Mouse (Mus musculus): ENCODE measurements around the gene Metap1d. TPM values are rescaled to one million over a fixed set of nuclear protein-coding genes. Genes with fewer than 3 reads are reported as not detected.

Metap1d gene
- polyA plus RNA-seq, 1 experiment from 2014 or later = 27.2 TPM

DNA sequence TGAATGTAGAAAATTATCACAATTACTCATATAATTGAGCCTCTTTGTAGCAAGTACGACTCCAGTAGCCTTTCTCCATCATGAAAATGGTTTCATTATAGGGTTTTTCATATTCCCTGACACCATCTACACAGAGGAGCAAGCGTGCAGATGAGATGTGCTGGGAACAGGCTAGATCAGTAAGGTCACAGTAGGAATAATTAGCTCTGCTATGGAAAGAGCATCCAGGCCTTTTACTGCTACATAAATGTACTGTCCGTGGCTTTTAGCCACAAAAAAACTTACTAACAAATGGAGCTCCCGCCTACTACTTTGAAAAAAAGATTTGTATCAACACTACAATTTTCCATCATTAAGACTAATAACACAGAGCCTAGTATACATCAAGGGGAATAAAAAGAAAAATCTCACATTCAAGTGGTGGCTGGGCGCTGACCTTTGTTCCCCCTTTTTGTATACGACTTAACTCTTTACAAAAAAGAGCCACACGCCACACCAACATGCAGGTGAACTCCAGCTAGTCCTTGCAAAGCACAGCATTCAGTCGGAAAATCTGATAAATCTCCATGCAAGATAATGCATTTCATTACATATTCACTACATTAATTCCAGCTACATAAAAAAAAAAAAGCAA lies 64.5 kb downstream of the Metap1d start:
- H3K27ac ChIP-seq = no peak overlapping the region
- 39% methylated on average over 8 of the region's 8 CpGs for WGBS
- DNase-seq (ENCODE audit: low spot score) = no peak

DNA sequence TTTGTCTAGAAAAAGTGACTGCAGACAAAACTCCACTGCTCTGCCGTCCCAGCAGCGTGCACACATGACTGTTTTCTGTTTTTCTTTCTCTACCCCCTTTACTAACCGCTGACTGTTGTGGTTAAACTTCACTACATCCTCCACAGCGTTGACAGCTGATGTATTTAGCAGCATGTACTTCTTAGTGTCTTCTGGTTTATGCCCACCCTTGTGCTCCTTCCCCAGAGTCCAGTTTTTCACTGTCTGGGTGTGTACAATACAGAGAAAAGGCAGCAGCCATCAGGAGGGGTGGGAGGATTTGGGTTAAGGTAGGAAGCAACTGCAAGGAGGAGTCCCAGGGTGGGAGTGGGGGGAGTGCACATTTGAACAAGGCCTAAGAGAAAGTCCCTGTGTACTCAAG lies 69.8 kb downstream of the Metap1d start:
- no peak for DNase-seq (ENCODE audit: low spot score)
- Histone ChIP-seq H3K27me3 (ENCODE audit: insufficient read depth, poor library complexity, severe bottlenecking) (peaks cover 91% of the 10 kb centered on the region), H3K4me3 (no peak overlapping the region), H3K4me1 (replicated peaks) (peaks cover 17% of the 10 kb centered on the region), H3K36me3 (no peaks in the 10 kb centered on the region), H3K27ac (no peak overlapping the region), H3K9me3 (no peaks in the 10 kb centered on the region)
- WGBS = 64% methylated on average over 4 of the region's 4 CpGs

More for the DNA sequence above, 64.5 kb downstream of the Metap1d start:
- peaks cover 33% of the 10 kb centered on the region for H3K4me1 ChIP-seq (replicated peaks)
- H3K9me3 ChIP-seq = no peaks in the 10 kb centered on the region
- H3K27me3 ChIP-seq (ENCODE audit: insufficient read depth, poor library complexity, severe bottlenecking) = peaks cover 52% of the 10 kb centered on the region
- no peaks in the 10 kb centered on the region for H3K36me3 ChIP-seq
- no peak overlapping the region for H3K4me3 ChIP-seq

DNA sequence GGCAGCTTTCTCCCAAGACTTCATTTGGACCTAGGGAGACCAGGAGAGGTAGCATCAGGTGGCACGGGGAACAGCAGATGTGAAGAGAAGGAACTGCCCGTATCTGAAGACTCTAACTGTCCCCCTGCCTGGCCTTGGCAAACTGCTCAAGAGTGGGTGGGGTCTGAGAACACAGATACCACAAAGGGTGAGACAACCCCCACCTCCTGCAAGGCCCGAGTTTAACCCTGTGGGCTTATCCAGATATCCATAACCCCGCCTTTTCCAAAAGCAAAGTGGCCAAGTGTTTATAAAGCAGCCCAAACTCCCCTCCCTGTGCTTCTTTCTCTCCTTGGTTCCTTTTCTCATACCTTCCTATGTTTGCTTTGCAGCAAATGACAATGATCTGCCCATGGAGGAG lies 70.4 kb downstream of the Metap1d start:
- no peak overlapping the region for H3K4me3 ChIP-seq
- H3K9me3 ChIP-seq = no peaks in the 10 kb centered on the region
- H3K36me3 ChIP-seq = no peaks in the 10 kb centered on the region
- H3K27ac ChIP-seq = no peak overlapping the region
- H3K4me1 ChIP-seq (replicated peaks) = peaks cover 13% of the 10 kb centered on the region
- H3K27me3 ChIP-seq (ENCODE audit: insufficient read depth, poor library complexity, severe bottlenecking) = peaks cover 97% of the 10 kb centered on the region
- peak; percentile 3 for DNase-seq (ENCODE audit: low spot score)
- WGBS = 46% methylated on average over 4 of the region's 4 CpGs

DNA sequence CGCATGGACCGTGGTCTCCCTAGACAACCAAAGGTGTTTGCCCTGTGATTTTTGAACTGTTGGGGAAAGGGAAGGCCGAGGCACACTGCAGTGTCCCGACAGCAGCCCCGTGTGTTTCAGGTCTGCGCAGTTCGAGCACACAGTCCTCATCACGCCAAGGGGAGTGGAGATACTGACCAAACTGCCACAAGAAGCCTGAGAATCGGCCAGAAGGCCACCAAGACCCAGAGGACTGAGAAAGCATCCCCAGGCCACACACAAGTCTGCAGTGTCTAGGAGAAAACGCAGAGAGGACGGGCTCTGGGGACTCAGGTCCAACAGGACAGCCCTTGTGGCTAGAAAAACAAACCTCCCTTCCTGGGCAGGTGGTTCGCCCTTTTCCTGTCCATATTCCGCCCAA lies 71.7 kb downstream of the Metap1d start:
- Histone ChIP-seq H3K4me1 (replicated peaks) (peaks cover 23% of the 10 kb centered on the region), H3K36me3 (no peaks in the 10 kb centered on the region), H3K9me3 (no peaks in the 10 kb centered on the region), H3K27me3 (ENCODE audit: insufficient read depth, poor library complexity, severe bottlenecking) (peaks cover 99% of the 10 kb centered on the region), H3K27ac (no peak overlapping the region), H3K4me3 (no peak overlapping the region)
- WGBS = 20% methylated on average over 13 of the region's 13 CpGs
- peak; percentile 23 for DNase-seq (ENCODE audit: low spot score)

DNA sequence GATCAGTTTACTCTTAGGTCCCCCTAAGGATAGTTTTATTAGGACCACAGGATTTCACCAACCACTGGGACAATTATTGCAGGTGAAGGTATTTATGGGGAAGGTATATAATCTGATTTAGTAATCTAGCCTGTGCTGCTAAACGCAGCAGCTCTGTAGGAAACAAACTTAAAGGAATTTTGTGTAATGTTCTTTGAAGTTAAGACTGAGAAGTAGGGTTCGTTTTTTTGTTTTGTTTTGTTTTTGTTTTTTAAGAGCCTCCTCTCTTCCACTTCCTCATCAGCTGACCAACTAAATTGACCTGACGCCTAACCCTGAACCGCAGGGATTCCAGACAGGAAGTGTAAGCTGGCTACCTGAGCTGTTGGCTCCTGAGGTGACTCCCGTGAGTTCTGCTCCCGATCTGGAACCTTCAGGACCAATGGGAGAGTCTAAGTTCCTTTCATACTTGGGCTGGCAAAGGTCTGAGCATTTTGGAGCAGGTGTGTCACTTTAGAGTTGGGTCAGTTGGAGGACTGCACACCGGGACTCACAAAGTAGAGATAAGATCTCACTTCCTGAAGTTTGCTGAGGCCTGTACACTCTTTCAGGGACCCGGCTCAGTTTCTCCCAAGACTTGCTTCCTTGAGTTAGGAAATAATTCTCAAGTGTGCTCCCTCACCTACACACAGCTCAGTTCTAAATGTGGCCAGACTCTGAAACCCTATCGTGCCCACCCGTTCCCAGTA lies 73.7 kb downstream of the Metap1d start:
- Histone ChIP-seq H3K4me1 (replicated peaks) (peaks cover 32% of the 10 kb centered on the region), H3K9me3 (no peaks in the 10 kb centered on the region), H3K27ac (no peak overlapping the region), H3K36me3 (no peaks in the 10 kb centered on the region), H3K27me3 (ENCODE audit: insufficient read depth, poor library complexity, severe bottlenecking) (peaks cover 99% of the 10 kb centered on the region), H3K4me3 (0 out of 2 replicates have a peak overlapping the region, but pooled peaks have one; percentile 3)
- DNase-seq (ENCODE audit: low spot score) = no peak
- WGBS = 3% methylated on average over 10 of the region's 10 CpGs

DNA sequence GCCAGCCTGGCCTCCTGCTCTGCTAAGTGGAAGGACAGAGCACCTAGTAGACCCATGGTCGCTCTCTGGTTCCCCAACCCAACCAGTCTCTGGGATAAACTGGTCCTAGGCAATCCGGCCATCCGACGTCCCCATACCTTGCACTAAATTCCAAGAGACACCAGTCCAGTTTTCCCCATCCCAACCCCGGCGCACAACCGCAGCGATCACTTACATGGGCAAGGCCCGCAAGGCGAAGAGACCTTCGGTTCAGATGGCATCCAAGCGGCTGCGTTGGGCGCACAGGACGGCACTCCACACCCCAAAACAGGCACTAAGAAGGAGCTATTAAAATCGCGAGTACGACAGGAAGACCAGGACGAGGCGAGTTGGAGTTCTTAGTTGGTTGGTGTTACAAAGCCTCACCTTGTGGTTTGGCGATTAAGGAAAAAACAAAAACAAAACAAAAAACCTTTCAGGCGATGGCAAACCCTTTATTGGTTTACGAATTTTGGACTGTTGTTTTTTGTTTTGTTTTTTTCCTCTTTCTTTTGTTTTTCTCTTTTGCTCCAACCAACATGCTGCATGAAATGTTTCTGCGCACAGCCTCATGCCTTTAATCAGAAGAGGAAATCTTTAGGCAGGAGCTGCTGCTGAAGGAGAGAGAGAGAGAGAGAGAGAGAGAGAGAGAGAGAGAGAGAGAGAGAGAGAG lies 74.4 kb downstream of the Metap1d start:
- Histone ChIP-seq H3K27ac (no peak overlapping the region), H3K4me3 (0 out of 2 replicates have a peak overlapping the region, but pooled peaks have one; percentile 3), H3K36me3 (no peaks in the 10 kb centered on the region), H3K27me3 (ENCODE audit: insufficient read depth, poor library complexity, severe bottlenecking) (peaks cover 100% of the 10 kb centered on the region), H3K9me3 (no peaks in the 10 kb centered on the region), H3K4me1 (replicated peaks) (peaks cover 38% of the 10 kb centered on the region)
- peak; percentile 52 for DNase-seq (ENCODE audit: low spot score)
- 1% methylated on average over 24 of the region's 24 CpGs for WGBS

DNA sequence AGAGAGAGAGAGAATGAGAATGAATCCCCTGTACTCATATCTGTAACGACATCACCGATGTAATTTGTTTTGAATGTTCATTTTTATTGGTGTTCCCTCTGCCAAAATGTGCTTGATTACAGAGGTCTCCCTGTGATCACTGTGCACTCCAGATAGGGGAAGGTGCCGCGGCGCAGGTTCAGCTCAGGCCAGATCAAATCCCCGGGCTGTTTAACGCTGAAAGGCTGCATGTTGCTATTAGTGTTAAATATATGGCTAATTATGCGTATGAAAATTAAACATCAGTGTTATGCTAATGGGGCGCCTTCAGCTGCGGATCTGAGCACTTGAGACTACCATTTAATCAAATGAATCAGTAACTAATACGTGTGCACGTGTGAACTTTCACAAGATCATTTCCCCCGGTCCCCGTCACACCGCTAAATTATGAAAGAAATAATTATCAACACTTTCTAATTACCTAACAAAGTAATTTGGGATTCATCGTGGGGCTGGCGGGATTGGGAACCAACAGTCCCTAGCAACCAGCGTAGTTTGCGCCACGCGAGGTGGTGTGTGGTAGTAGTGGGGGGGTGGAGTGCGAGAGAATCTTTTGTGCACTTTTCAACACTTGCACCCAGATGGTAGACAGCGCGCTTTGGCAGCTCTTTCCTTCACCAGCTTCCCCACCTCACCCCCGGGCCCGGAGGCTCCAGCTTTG lies 75.1 kb downstream of the Metap1d start, which contains the start of gene Dlx1:
Gene Dlx1 (plus strand): TSS at position 100 of the 700 bp plus-strand sequence.
- 1% methylated on average over 26 of the region's 26 CpGs for WGBS
- H3K9me3 ChIP-seq = no peaks in the 10 kb centered on the region
- DNase-seq (ENCODE audit: low spot score) = peak; percentile 20
- H3K27me3 ChIP-seq (ENCODE audit: insufficient read depth, poor library complexity, severe bottlenecking) = peaks cover 100% of the 10 kb centered on the region
- H3K36me3 ChIP-seq = no peaks in the 10 kb centered on the region
- H3K4me3 ChIP-seq = peak within 1 kb of the TSS; percentile 61
- H3K4me1 ChIP-seq (replicated peaks) = peaks cover 40% of the 10 kb centered on the region
- peak within 1 kb of the TSS; percentile 79 for H3K27ac ChIP-seq

DNA sequence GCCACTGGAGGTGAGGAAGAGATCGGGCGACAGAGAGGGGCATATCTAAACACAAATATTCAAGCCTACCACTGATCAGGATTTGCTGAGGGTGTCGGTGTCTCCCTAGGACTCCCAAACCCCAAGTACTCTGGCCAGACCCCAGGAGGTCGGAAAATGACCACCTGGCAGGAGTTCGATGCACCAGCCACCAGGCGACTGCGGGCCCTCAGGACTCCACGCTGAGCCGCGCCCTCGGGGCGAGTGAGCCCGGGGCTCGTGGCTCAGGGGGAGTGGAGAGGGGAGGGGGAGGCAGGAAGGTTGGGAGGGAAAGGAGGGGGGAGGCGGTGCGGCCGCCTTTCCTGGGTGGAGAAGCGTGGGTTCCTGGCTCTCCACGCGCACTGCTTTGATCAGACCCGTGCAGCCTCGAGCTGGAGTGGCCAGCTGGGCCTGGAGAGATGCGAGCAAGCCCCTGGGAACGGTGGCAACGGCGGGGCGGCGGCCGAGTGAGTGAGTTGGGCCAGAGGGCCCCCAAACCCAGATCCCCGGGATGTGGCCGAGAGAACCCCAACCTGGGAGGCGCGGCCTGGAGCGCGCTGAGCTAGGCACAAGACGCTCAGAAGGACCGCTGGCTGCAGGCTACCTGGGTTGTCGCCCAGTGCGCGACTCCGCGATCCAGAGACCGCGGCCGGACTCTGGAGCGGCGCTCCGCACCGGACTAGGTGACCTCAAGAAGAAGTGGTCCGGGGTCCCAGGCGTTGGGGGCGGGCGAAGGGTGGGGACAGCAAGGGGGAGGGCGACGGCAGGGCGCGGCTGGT lies 75.8 kb downstream of the Metap1d start:
- H3K27me3 ChIP-seq (ENCODE audit: insufficient read depth, poor library complexity, severe bottlenecking) = peaks cover 100% of the 10 kb centered on the region
- no peak for DNase-seq (ENCODE audit: low spot score)
- WGBS = under 1% methylated on average over 57 of the region's 57 CpGs
- H3K9me3 ChIP-seq = no peaks in the 10 kb centered on the region
- H3K4me3 ChIP-seq = peak overlapping the region; percentile 61
- H3K36me3 ChIP-seq = no peaks in the 10 kb centered on the region
- peaks cover 41% of the 10 kb centered on the region for H3K4me1 ChIP-seq (replicated peaks)
- H3K27ac ChIP-seq = peak overlapping the region; percentile 79

DNA sequence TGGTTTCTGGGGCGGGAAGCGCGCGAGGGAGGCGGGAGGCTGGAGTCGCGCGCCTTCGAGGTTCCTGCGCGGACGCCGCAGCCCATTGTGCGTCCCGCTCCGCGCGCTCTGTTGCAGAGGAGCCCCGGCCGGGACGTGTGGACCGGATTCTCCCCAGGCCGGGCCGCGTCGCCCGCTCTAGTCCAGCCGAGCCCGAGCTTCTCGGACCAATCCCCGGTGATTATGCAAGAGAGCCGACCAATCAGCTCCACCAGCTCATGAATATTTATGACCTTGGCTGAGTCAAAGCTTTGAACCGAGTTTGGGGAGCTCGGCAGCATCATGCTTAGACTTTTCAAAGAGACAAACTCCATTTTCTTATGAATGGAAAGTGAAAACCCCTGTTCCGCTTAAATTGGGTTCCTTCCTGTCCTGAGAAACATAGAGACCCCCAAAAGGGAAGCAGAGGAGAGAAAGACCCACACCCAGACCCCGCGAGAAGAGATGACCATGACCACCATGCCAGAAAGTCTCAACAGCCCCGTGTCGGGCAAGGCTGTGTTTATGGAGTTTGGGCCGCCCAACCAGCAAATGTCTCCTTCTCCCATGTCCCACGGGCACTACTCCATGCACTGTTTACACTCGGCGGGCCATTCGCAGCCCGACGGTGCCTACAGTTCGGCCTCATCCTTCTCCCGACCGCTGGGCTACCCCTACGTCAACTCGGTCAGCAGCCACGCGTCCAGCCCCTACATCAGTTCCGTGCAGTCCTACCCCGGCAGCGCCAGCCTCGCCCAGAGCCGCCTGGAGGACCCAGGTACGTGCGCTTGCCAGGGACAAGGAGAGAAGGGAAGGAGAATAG lies 76.7 kb downstream of the Metap1d start:
- Histone ChIP-seq H3K4me3 (peak overlapping the region; percentile 61), H3K36me3 (no peaks in the 10 kb centered on the region), H3K4me1 (replicated peaks) (peaks cover 48% of the 10 kb centered on the region), H3K27me3 (ENCODE audit: insufficient read depth, poor library complexity, severe bottlenecking) (peaks cover 100% of the 10 kb centered on the region), H3K27ac (peak overlapping the region; percentile 79), H3K9me3 (no peaks in the 10 kb centered on the region)
- peak; percentile 89 for DNase-seq (ENCODE audit: low spot score)
- WGBS = under 1% methylated on average over 60 of the region's 60 CpGs

DNA sequence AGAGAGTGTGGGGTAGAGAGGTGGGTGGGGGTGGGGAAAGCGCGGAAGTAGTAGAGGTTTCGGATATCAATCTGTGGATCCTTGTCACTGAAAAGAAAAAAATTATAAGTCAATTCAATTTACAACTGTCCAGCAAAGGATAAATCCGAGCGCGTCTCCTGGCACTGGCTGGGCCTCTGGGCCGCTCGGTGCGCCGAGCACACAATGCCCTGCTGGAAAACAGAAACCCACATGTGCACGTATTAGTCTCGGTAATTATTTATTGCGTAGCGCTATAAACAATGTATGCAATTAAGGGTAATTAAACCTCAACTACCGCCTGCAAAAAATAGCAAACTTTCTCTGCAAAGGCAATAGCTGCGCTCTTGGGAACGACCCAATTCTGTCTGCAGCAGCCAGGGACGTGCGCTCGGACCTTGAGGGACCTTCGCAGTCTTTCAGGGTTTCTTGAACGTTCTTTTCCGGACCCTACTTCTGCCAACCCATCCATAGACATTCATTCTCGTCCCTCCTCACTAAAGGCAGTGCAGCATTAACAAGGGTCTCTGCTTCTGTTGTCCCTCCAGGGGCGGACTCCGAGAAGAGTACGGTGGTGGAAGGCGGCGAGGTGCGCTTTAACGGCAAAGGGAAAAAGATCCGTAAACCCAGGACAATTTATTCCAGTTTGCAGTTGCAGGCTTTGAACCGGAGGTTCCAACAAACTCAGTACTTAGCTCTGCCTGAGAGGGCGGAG lies 77.5 kb downstream of the Metap1d start:
- no peaks in the 10 kb centered on the region for H3K36me3 ChIP-seq
- peak; percentile 44 for DNase-seq (ENCODE audit: low spot score)
- peak overlapping the region; percentile 61 for H3K4me3 ChIP-seq
- peaks cover 49% of the 10 kb centered on the region for H3K4me1 ChIP-seq (replicated peaks)
- no peaks in the 10 kb centered on the region for H3K9me3 ChIP-seq
- peaks cover 100% of the 10 kb centered on the region for H3K27me3 ChIP-seq (ENCODE audit: insufficient read depth, poor library complexity, severe bottlenecking)
- WGBS = under 1% methylated on average over 34 of the region's 34 CpGs
- H3K27ac ChIP-seq = peak overlapping the region; percentile 42; the same call in 1 of the 2 replicates

DNA sequence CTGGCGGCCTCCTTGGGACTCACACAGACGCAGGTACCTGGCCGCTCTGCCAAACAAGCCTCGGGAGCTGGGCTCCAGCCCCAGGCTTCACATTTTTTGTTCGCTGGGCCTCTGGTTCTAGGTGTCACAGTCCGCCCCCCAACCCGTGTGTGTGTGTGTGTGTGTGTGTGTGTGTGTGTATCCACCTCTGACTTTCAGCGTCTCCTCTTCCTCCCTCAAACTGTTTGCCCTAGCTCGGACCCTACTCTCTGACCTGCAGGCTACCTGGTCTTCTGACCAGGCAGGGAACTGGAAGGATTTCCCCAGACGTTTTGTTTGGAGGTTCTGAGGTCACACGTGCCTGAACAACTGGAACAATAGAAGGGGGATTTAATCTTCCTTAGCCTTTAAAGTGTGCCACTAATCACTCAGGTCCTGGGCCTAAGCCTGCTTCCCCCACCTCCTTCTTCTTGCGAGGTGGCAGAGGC lies 78.1 kb downstream of the Metap1d start:
- Histone ChIP-seq H3K27me3 (ENCODE audit: insufficient read depth, poor library complexity, severe bottlenecking) (peaks cover 100% of the 10 kb centered on the region), H3K4me1 (replicated peaks) (peaks cover 46% of the 10 kb centered on the region), H3K9me3 (no peaks in the 10 kb centered on the region), H3K36me3 (no peaks in the 10 kb centered on the region), H3K4me3 (peak overlapping the region; percentile 61), H3K27ac (peak overlapping the region; percentile 42; the same call in 1 of the 2 replicates)
- peak; percentile 27 for DNase-seq (ENCODE audit: low spot score)
- 0% methylated on average over 12 of the region's 12 CpGs for WGBS
